ENCODE assay signal across 8 mouse cellular contexts in genomic region chr7:92669507-92670471, GRCm38 (mm10). TPM values are rescaled to one million over a fixed set of nuclear protein-coding genes. Genes with fewer than 3 reads are reported as not detected.
A peak's percentile ranks its signal among the peaks of the same experiment; 100 is the strongest.
DNase-seq lines count a peak whose midpoint lies in the region; ATAC-seq and TF ChIP-seq lines count a peak whose summit lies in the region.

Gene Pcf11 (minus strand): TSS chr7:92669934.

- peak; percentile 98 for DNase-seq in CH12.LX (ENCODE audit: extremely low read depth)
- DNase-seq in c-Kit-positive CD71-positive TER-119-negative erythroid progenitor cells, embryonic 14.5 days (ENCODE audit: low read depth) = peak; percentile 91
- peak; percentile 99 for DNase-seq in forebrain, embryonic 11.5 days (ENCODE audit: low spot score)
- peak; percentile 98 to 99 for DNase-seq in kidney, postnatal 36 days
- DNase-seq in telencephalon, adult 2 months (ENCODE audit: low read depth, low spot score) = peak; percentile 99

- no peak for TF ChIP-seq RAD21 in CH12.LX (IDR thresholded peaks at IDR 0.05; ENCODE audit: low read depth, low read length)

- H3K36me3 ChIP-seq in CH12.LX (replicated peaks in 1 of 2; ENCODE audit: control insufficient read depth in 1 of 2, insufficient read depth in 1 of 2, low read length in 1 of 2) = peaks cover 6 to 15% of the 10 kb centered on the region in 2 experiments
- H3K36me3 ChIP-seq in forebrain, embryonic 11.5 days (ENCODE audit: control insufficient read depth, insufficient read depth, low read length) = no peaks in the 10 kb centered on the region
- H3K36me3 ChIP-seq in heart, embryonic 16.5 days (ENCODE audit: control insufficient read depth, insufficient read depth) = no peaks in the 10 kb centered on the region
- H3K36me3 ChIP-seq in liver, embryonic 15.5 days (replicated peaks) = peaks cover 11% of the 10 kb centered on the region; the same call in 1 of the 2 replicates
- H3K36me3 ChIP-seq in neural tube, embryonic 12.5 days = 0 out of 2 replicates have a peak, but pooled peaks cover 6% of the 10 kb centered on the region

- H3K4me2 ChIP-seq in CH12.LX (ENCODE audit: insufficient read depth, low read depth, poor library complexity, severe bottlenecking) = peak within 1 kb of the TSS; percentile 67; the same call in 1 of the 2 replicates
- peak within 1 kb of the TSS; percentile 75 for H3K4me2 ChIP-seq in forebrain, embryonic 11.5 days (ENCODE audit: low read depth, low read length, severe bottlenecking)
- peak within 1 kb of the TSS; percentile 83 for H3K4me2 ChIP-seq in heart, embryonic 16.5 days (ENCODE audit: low read depth, low read length)
- peak within 1 kb of the TSS; percentile 88 for H3K4me2 ChIP-seq in liver, embryonic 15.5 days
- H3K4me2 ChIP-seq in neural tube, embryonic 12.5 days (replicated peaks) = peak within 1 kb of the TSS; percentile 83

- peaks cover 4 to 22% of the 10 kb centered on the region in 2 experiments; a peak in 3 of 4 replicates for H3K4me1 ChIP-seq in CH12.LX (ENCODE audit: control insufficient read depth in 1 of 2, insufficient read depth in 2 of 2)
- peaks cover 2% of the 10 kb centered on the region; the same call in 1 of the 2 replicates for H3K4me1 ChIP-seq in forebrain, embryonic 11.5 days (replicated peaks; ENCODE audit: control insufficient read depth, insufficient read depth, low read length)
- peaks cover 17% of the 10 kb centered on the region for H3K4me1 ChIP-seq in heart, embryonic 16.5 days (ENCODE audit: control insufficient read depth, insufficient read depth, low read length)
- peaks cover 26% of the 10 kb centered on the region for H3K4me1 ChIP-seq in liver, embryonic 15.5 days (replicated peaks)
- H3K4me1 ChIP-seq in neural tube, embryonic 12.5 days = peaks cover 14% of the 10 kb centered on the region

- no peak for TF ChIP-seq CTCF in CH12.LX (conservative IDR thresholded peaks at IDR 0.05 in 1 of 2, IDR thresholded peaks at IDR 0.05 in 1 of 2; ENCODE audit: low read depth in 2 of 2, low read length in 2 of 2)

- under 1% methylated on average over 86 of the region's 88 CpGs for WGBS in forebrain, embryonic 11.5 days
- WGBS in heart, embryonic 16.5 days = under 1% methylated on average over 85 of the region's 88 CpGs
- under 1% methylated on average over 88 of the region's 88 CpGs for WGBS in liver, embryonic 15.5 days (ENCODE audit: insufficient replicate concordance)
- under 1% methylated on average over 88 of the region's 88 CpGs for WGBS in neural tube, embryonic 12.5 days

- H3K9ac ChIP-seq in CH12.LX (ENCODE audit: insufficient read depth, low read depth) = peak within 1 kb of the TSS; percentile 99
- peak within 1 kb of the TSS; percentile 99 for H3K9ac ChIP-seq in forebrain, embryonic 11.5 days (ENCODE audit: low read length)
- peak within 1 kb of the TSS; percentile 98 for H3K9ac ChIP-seq in heart, embryonic 16.5 days (ENCODE audit: low read length)
- peak within 1 kb of the TSS; percentile 99 for H3K9ac ChIP-seq in liver, embryonic 15.5 days
- peak within 1 kb of the TSS; percentile 90 for H3K9ac ChIP-seq in neural tube, embryonic 12.5 days

- in situ Hi-C loops in CH12.LX (cut with MboI; ENCODE audit: low pct_ligation_motif_present, low pct_unique_long_range_greater_than_20kb, low sequenced_read_pairs) = no loop called here

- peaks cover 4% of the 10 kb centered on the region for H3K9me3 ChIP-seq in CH12.LX (replicated peaks; ENCODE audit: low read length)
- H3K9me3 ChIP-seq in forebrain, embryonic 11.5 days (ENCODE audit: control insufficient read depth, low read length) = no peaks in the 10 kb centered on the region
- H3K9me3 ChIP-seq in heart, embryonic 16.5 days (replicated peaks; ENCODE audit: control insufficient read depth, low read length) = 0 out of 2 replicates have a peak, but pooled peaks cover 2% of the 10 kb centered on the region
- H3K9me3 ChIP-seq in liver, embryonic 15.5 days (replicated peaks) = no peaks in the 10 kb centered on the region
- H3K9me3 ChIP-seq in neural tube, embryonic 12.5 days = no peaks in the 10 kb centered on the region

- H3K79me2 ChIP-seq in CH12.LX (replicated peaks; ENCODE audit: control insufficient read depth, extremely low read depth, insufficient read depth, poor library complexity, severe bottlenecking) = peaks cover 32% of the 10 kb centered on the region

- no peak for TF ChIP-seq EP300 in CH12.LX (IDR thresholded peaks at IDR 0.05; ENCODE audit: low read length)

- H3K4me3 ChIP-seq in CH12.LX (replicated peaks in 1 of 3; ENCODE audit: low read depth in 2 of 3, low read length in 2 of 3, poor library complexity in 1 of 3) = peak within 1 kb of the TSS; percentile 88 to 98 (median 91)
- peak within 1 kb of the TSS; percentile 60 for H3K4me3 ChIP-seq in forebrain, embryonic 11.5 days (ENCODE audit: low read depth, low read length)
- H3K4me3 ChIP-seq in heart, embryonic 16.5 days (ENCODE audit: low read length) = peak within 1 kb of the TSS; percentile 99
- peak within 1 kb of the TSS; percentile 97 for H3K4me3 ChIP-seq in liver, embryonic 15.5 days (replicated peaks)
- peak within 1 kb of the TSS; percentile 84 for H3K4me3 ChIP-seq in neural tube, embryonic 12.5 days

- H3K27me3 ChIP-seq in CH12.LX (replicated peaks) = peaks cover 4% of the 10 kb centered on the region
- no peaks in the 10 kb centered on the region for H3K27me3 ChIP-seq in forebrain, embryonic 11.5 days (ENCODE audit: control insufficient read depth, insufficient read depth, low read length)
- no peaks in the 10 kb centered on the region; the same call in 1 of the 2 replicates for H3K27me3 ChIP-seq in heart, embryonic 16.5 days (ENCODE audit: control insufficient read depth, insufficient read depth, low read length)
- no peaks in the 10 kb centered on the region for H3K27me3 ChIP-seq in liver, embryonic 15.5 days
- H3K27me3 ChIP-seq in neural tube, embryonic 12.5 days (replicated peaks) = no peaks in the 10 kb centered on the region

- dilution Hi-C loops in CH12.LX (cut with MboI; ENCODE audit: extremely low pct_ligation_motif_present, extremely low pct_unique_long_range_greater_than_20kb, low sequenced_read_pairs) = no loop called here

- TF ChIP-seq POLR2A in CH12.LX (IDR thresholded peaks at IDR 0.05; ENCODE audit: low read depth, low read length) = peak; percentile 98

- ATAC-seq in forebrain, embryonic 11.5 days (replicated peaks; ENCODE audit: low FRiP score) = peak; percentile 99
- ATAC-seq in heart, embryonic 16.5 days (replicated peaks; ENCODE audit: extremely low read depth, insufficient read depth, low FRiP score) = peak; percentile 97
- ATAC-seq in liver, embryonic 15.5 days (ENCODE audit: insufficient read depth) = peak; percentile 90
- peak; percentile 99 for ATAC-seq in neural tube, embryonic 12.5 days (ENCODE audit: low FRiP score, low read depth)

- H3K27ac ChIP-seq in CH12.LX (ENCODE audit: insufficient read depth, low read depth) = peak within 1 kb of the TSS; percentile 74
- peak within 1 kb of the TSS; percentile 89 for H3K27ac ChIP-seq in forebrain, embryonic 11.5 days (ENCODE audit: low read depth, low read length)
- peak within 1 kb of the TSS; percentile 97 for H3K27ac ChIP-seq in heart, embryonic 16.5 days (ENCODE audit: low read length)
- H3K27ac ChIP-seq in liver, embryonic 15.5 days (replicated peaks) = peak within 1 kb of the TSS; percentile 99
- H3K27ac ChIP-seq in neural tube, embryonic 12.5 days = peak within 1 kb of the TSS; percentile 91

TF ChIP-seq in CH12.LX, 34 proteins besides CTCF, POLR2A, EP300 and RAD21 (continues in another document):
- TF ChIP-seq PAX5 (IDR thresholded peaks at IDR 0.05; ENCODE audit: low read length) (no peak), CHD1 (IDR thresholded peaks at IDR 0.05; ENCODE audit: low read depth, low read length) (no peak), SMC3 (IDR thresholded peaks at IDR 0.05; ENCODE audit: low read depth, low read length) (no peak), POLR2AphosphoS2 (IDR thresholded peaks at IDR 0.05; ENCODE audit: low read depth, low read length) (peak; percentile 94), MAZ (IDR thresholded peaks at IDR 0.05; ENCODE audit: low read depth, low read length) (peak; percentile 41; the same call in 1 of the 2 replicates), UBTF (IDR thresholded peaks at IDR 0.05; ENCODE audit: low read depth, low read length) (0 out of 2 replicates have a peak, but pooled peaks have one; percentile 81), ELF1 (IDR thresholded peaks at IDR 0.05; ENCODE audit: low read depth, low read length) (peak; percentile 92), MAX (IDR thresholded peaks at IDR 0.05; ENCODE audit: low read length) (no peak; the same call in 1 of the 2 replicates), JUN (IDR thresholded peaks at IDR 0.05; ENCODE audit: insufficient read depth, low read depth, low read length) (no peak), MAFK (IDR thresholded peaks at IDR 0.05; ENCODE audit: insufficient replicate concordance, low read length) (no peak), TBP (conservative IDR thresholded peaks at IDR 0.05; ENCODE audit: low read depth, low read length) (peak; percentile 77), ZMIZ1 (IDR thresholded peaks at IDR 0.05; ENCODE audit: low read depth, low read length) (peak; percentile 95), NRF1 (IDR thresholded peaks at IDR 0.05; ENCODE audit: low read depth, low read length) (peak; percentile 66), BHLHE40 (IDR thresholded peaks at IDR 0.05; ENCODE audit: low read depth, low read length) (no peak; the same call in 1 of the 2 replicates), SIN3A (IDR thresholded peaks at IDR 0.05; ENCODE audit: low read length) (peak; percentile 76), E2F4 (IDR thresholded peaks at IDR 0.05; ENCODE audit: insufficient replicate concordance, low read depth, low read length) (no peak), JUND (conservative IDR thresholded peaks at IDR 0.05; ENCODE audit: low read depth, low read length) (no peak), IRF4 (IDR thresholded peaks at IDR 0.05; ENCODE audit: low read depth, low read length) (peak; percentile 12; the same call in 1 of the 2 replicates), ZNF384 (IDR thresholded peaks at IDR 0.05; ENCODE audit: low read depth, low read length) (no peak), USF1 (IDR thresholded peaks at IDR 0.05; ENCODE audit: low read depth, low read length) (no peak), ZC3H11A (IDR thresholded peaks at IDR 0.05; ENCODE audit: low read depth, low read length) (peak; percentile 35; the same call in 1 of the 2 replicates), MYC (IDR thresholded peaks at IDR 0.05; ENCODE audit: low read depth, low read length) (no peak)

RNA-seq across cellular contexts. Expression of gene Pcf11, which starts in this region (rescaled TPM):
- total RNA-seq in CH12.LX (2012; rRNA removed) (29.2 and 30.5 TPM in 2 replicates), CH12.LX (2014; rRNA removed) (30.0 and 32.7 TPM in 2 replicates)
- 36.1 and 37.2 TPM in 2 replicates for polyA plus RNA-seq in CH12.LX (2012; ENCODE audit: insufficient read length, low read depth)
- 24.3 and 26.0 TPM in 2 replicates for polyA plus RNA-seq in forebrain, embryonic 11.5 days (2014; fragmentation: Nextera tagmentation; extraction: Ambion mirVana)
- 14.1 and 14.7 TPM in 2 replicates for polyA plus RNA-seq in heart, embryonic 16.5 days (2015; fragmentation: Nextera tagmentation; extraction: Ambion mirVana)
- 9.3 TPM in 2 replicates for polyA plus RNA-seq in liver, embryonic 15.5 days (2015; fragmentation: Nextera tagmentation; extraction: Ambion mirVana)
- polyA plus RNA-seq in neural tube, embryonic 12.5 days (2016; fragmentation: Nextera tagmentation; extraction: Ambion mirVana) = 27.3 and 29.0 TPM in 2 replicates

Comparison
In these comparisons a context has a peak if more than half of its experiments do, and no peak if none do; other contexts are left out.
1. Peak in every context shown above with its lines: DNase-seq, ATAC-seq, H3K4me3 ChIP-seq and H3K27ac ChIP-seq.